Mouse (Mus musculus): ENCODE results near the gene Ttc28. TPM values are rescaled to one million over a fixed set of nuclear protein-coding genes. Genes with fewer than 3 reads are reported as not detected.

Gene Ttc28
- total RNA-seq, 2 experiments from 2014 or later: 10.2 to 11.7 TPM

DNA sequence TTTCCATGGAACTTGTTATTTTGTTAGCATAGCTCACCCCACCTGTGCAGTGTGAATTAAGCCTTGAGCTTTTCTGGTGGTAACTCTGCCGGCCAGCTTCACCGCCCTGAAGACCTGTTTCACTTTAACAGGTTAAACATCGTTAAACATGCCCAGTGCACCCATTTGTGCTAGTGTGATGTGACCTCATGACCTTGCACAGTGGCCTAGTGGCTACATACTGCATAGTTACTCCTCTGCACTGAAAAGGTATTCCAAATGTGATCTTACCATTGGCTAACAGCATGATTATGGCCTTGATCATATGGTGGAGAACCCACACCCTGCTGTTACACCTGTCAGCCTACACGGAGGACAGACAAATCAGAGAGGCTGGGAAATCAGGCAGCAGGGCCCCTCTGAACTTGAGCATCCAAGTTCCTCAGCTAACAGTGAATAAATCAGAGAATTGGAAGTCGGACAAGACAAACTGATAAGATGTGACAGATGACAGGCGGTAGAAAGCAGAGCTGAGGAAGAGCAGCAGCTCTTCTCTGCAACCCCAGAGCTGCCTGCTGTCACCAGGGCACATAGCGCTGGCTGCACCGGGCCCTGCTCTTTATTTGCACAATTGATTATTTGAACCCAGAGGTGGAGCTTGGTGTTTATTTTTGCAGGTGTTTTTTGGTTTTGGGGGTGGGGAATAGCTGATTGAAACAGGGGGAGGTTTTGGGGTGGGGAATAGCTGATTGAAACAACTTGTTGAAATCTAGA lies 456.5 kb downstream of the Ttc28 start:
- no peak overlapping the region for H3K27ac ChIP-seq
- TF ChIP-seq CTCF (conservative IDR thresholded peaks at IDR 0.05): no peak
- DNase-seq (ENCODE audit: low spot score in 2 of 2): no peak
- no peak overlapping the region for H3K4me3 ChIP-seq

Small RNA genes within 50 kb of the gene (microRNA-seq; reads per million reads assigned to microRNA genes)
- gene Mir701: 4.6 to 6.1 reads per million in 2 experiments

Other genes with a start within 250 kb of the Ttc28 start
- 10 to 100 TPM; 23.4 to 23.8 TPM for gene Noc4l, start 226.4 kb upstream of the Ttc28 start, total RNA-seq (2021)
- gene Ddx51, start 226.4 kb upstream of the Ttc28 start, total RNA-seq (2021): 10 to 100 TPM; 31.2 to 35.0 TPM
- 100 to 1,000 TPM; 104 to 114 TPM for gene Ep400, start 109.1 kb upstream of the Ttc28 start, total RNA-seq (2021)
- 10 to 100 TPM; 19.2 to 19.6 TPM for gene Pus1, start 99.1 kb upstream of the Ttc28 start, total RNA-seq (2021)
- 10 to 100 TPM; 70.0 to 72.8 TPM for gene Ulk1, start 69.7 kb upstream of the Ttc28 start, total RNA-seq (2021)
- 10 to 100 TPM; 11.3 to 13.9 TPM for gene Hscb, start 40.0 kb upstream of the Ttc28 start, total RNA-seq (2021)
- 1 to 10 TPM in 1 of 2 experiments, under 1 TPM in 1; 0.56 to 2.8 TPM for gene Chek2, start 39.8 kb upstream of the Ttc28 start, total RNA-seq (2021)